Mouse (Mus musculus): ENCODE results near the gene Clcn2. TPM values are rescaled to one million over a fixed set of nuclear protein-coding genes. Genes with fewer than 3 reads are reported as not detected.

Clcn2 gene
- polyA plus RNA-seq, 1 experiment from 2014 or later = 5.7 TPM

GRCm38 (mm10) chr16:20736168-20736567, 18.6 kb upstream of the Clcn2 start:
- H3K36me3 ChIP-seq (ENCODE audit: control insufficient read depth, insufficient read depth, low read length) = no peaks in the 10 kb centered on the region
- WGBS (ENCODE audit: insufficient replicate concordance) = 74% methylated on average over 7 of the region's 7 CpGs
- no peak overlapping the region for H3K9ac ChIP-seq (ENCODE audit: low read depth, low read length)
- no peak for ATAC-seq (replicated peaks; ENCODE audit: insufficient number of reproducible peaks, low FRiP score, low TSS enrichment)
- peaks cover 51% of the 10 kb centered on the region for H3K27me3 ChIP-seq (ENCODE audit: control insufficient read depth, insufficient read depth, low read length)
- H3K4me3 ChIP-seq (ENCODE audit: low read depth, low read length) = no peak overlapping the region
- no peak overlapping the region for H3K4me2 ChIP-seq
- peaks cover 6% of the 10 kb centered on the region; the same call in 1 of the 2 replicates for H3K4me1 ChIP-seq (ENCODE audit: control insufficient read depth, insufficient read depth, low read length)
- no peak overlapping the region for H3K27ac ChIP-seq (ENCODE audit: low read depth, low read length)
- H3K9me3 ChIP-seq (replicated peaks; ENCODE audit: control insufficient read depth, low read length) = no peaks in the 10 kb centered on the region

GRCm38 (mm10) chr16:20735651-20736050, 18.1 kb upstream of the Clcn2 start:
- no peak overlapping the region for H3K27ac ChIP-seq (ENCODE audit: low read depth, low read length)
- no peaks in the 10 kb centered on the region for H3K36me3 ChIP-seq (ENCODE audit: control insufficient read depth, insufficient read depth, low read length)
- peaks cover 6% of the 10 kb centered on the region; the same call in 1 of the 2 replicates for H3K4me1 ChIP-seq (ENCODE audit: control insufficient read depth, insufficient read depth, low read length)
- H3K27me3 ChIP-seq (ENCODE audit: control insufficient read depth, insufficient read depth, low read length) = peaks cover 51% of the 10 kb centered on the region
- no peaks in the 10 kb centered on the region for H3K9me3 ChIP-seq (replicated peaks; ENCODE audit: control insufficient read depth, low read length)
- H3K9ac ChIP-seq (ENCODE audit: low read depth, low read length) = no peak overlapping the region
- H3K4me3 ChIP-seq (ENCODE audit: low read depth, low read length) = no peak overlapping the region
- ATAC-seq (replicated peaks; ENCODE audit: insufficient number of reproducible peaks, low FRiP score, low TSS enrichment) = no peak
- no peak overlapping the region for H3K4me2 ChIP-seq
- WGBS (ENCODE audit: insufficient replicate concordance) = 70% methylated on average over 5 of the region's 5 CpGs

- no peak for ATAC-seq (replicated peaks; ENCODE audit: insufficient number of reproducible peaks, low FRiP score, low TSS enrichment)
- Histone ChIP-seq H3K27ac (ENCODE audit: low read depth, low read length) (no peak within 1 kb of the TSS), H3K9ac (ENCODE audit: low read depth, low read length) (peak within 1 kb of the TSS; percentile 75), H3K9me3 (replicated peaks; ENCODE audit: control insufficient read depth, low read length) (no peaks in the 10 kb centered on the region), H3K27me3 (ENCODE audit: control insufficient read depth, insufficient read depth, low read length) (peaks cover 51% of the 10 kb centered on the region), H3K4me3 (ENCODE audit: low read depth, low read length) (peak within 1 kb of the TSS; percentile 63), H3K4me1 (ENCODE audit: control insufficient read depth, insufficient read depth, low read length) (peaks cover 6% of the 10 kb centered on the region; the same call in 1 of the 2 replicates), H3K4me2 (peak within 1 kb of the TSS; percentile 99), H3K36me3 (ENCODE audit: control insufficient read depth, insufficient read depth, low read length) (no peaks in the 10 kb centered on the region)
- WGBS (ENCODE audit: insufficient replicate concordance) = 3% methylated on average over 45 of the region's 45 CpGs
Measured at GRCm38 (mm10) chr16:20733731-20734730, 16.5 kb upstream of the Clcn2 start, which contains the start of gene Thpo. Gene Thpo, minus strand, starts transcription at chr16:20734511.

- Histone ChIP-seq H3K4me1 (ENCODE audit: control insufficient read depth, insufficient read depth, low read length) (peaks cover 6% of the 10 kb centered on the region; the same call in 1 of the 2 replicates), H3K9me3 (replicated peaks; ENCODE audit: control insufficient read depth, low read length) (no peaks in the 10 kb centered on the region), H3K27ac (ENCODE audit: low read depth, low read length) (no peak within 1 kb of the TSS), H3K36me3 (ENCODE audit: control insufficient read depth, insufficient read depth, low read length) (no peaks in the 10 kb centered on the region), H3K4me2 (peak within 1 kb of the TSS; percentile 99), H3K4me3 (ENCODE audit: low read depth, low read length) (peak within 1 kb of the TSS; percentile 63), H3K9ac (ENCODE audit: low read depth, low read length) (peak within 1 kb of the TSS; percentile 75), H3K27me3 (ENCODE audit: control insufficient read depth, insufficient read depth, low read length) (peaks cover 49% of the 10 kb centered on the region)
- under 1% methylated on average over 59 of the region's 70 CpGs for WGBS (ENCODE audit: insufficient replicate concordance)
- ATAC-seq (replicated peaks; ENCODE audit: insufficient number of reproducible peaks, low FRiP score, low TSS enrichment) = peak; percentile 69
Measured at GRCm38 (mm10) chr16:20732925-20733730, 15.6 kb upstream of the Clcn2 start, which contains the start of gene Chrd. Gene Chrd, plus strand, starts transcription at chr16:20733127.

GRCm38 (mm10) chr16:20732251-20732924, 14.8 kb upstream of the Clcn2 start:
- Histone ChIP-seq H3K27ac (ENCODE audit: low read depth, low read length) (no peak overlapping the region), H3K9ac (ENCODE audit: low read depth, low read length) (peak overlapping the region; percentile 75), H3K9me3 (replicated peaks; ENCODE audit: control insufficient read depth, low read length) (no peaks in the 10 kb centered on the region), H3K36me3 (ENCODE audit: control insufficient read depth, insufficient read depth, low read length) (no peaks in the 10 kb centered on the region), H3K4me1 (ENCODE audit: control insufficient read depth, insufficient read depth, low read length) (peaks cover 6% of the 10 kb centered on the region; the same call in 1 of the 2 replicates), H3K27me3 (ENCODE audit: control insufficient read depth, insufficient read depth, low read length) (peaks cover 48% of the 10 kb centered on the region), H3K4me3 (ENCODE audit: low read depth, low read length) (peak overlapping the region; percentile 63), H3K4me2 (peak overlapping the region; percentile 99)
- ATAC-seq (replicated peaks; ENCODE audit: insufficient number of reproducible peaks, low FRiP score, low TSS enrichment) = peak; percentile 20; the same call in 1 of the 2 replicates
- WGBS (ENCODE audit: insufficient replicate concordance) = under 1% methylated on average over 27 of the region's 30 CpGs

GRCm38 (mm10) chr16:20731688-20732087, 14.1 kb upstream of the Clcn2 start:
- Histone ChIP-seq H3K4me1 (ENCODE audit: control insufficient read depth, insufficient read depth, low read length) (peaks cover 6% of the 10 kb centered on the region; the same call in 1 of the 2 replicates), H3K27me3 (ENCODE audit: control insufficient read depth, insufficient read depth, low read length) (peaks cover 44% of the 10 kb centered on the region), H3K36me3 (ENCODE audit: control insufficient read depth, insufficient read depth, low read length) (no peaks in the 10 kb centered on the region), H3K4me3 (ENCODE audit: low read depth, low read length) (no peak overlapping the region), H3K27ac (ENCODE audit: low read depth, low read length) (no peak overlapping the region), H3K9ac (ENCODE audit: low read depth, low read length) (no peak overlapping the region), H3K4me2 (no peak overlapping the region), H3K9me3 (replicated peaks; ENCODE audit: control insufficient read depth, low read length) (no peaks in the 10 kb centered on the region)
- ATAC-seq (replicated peaks; ENCODE audit: insufficient number of reproducible peaks, low FRiP score, low TSS enrichment) = no peak
- WGBS (ENCODE audit: insufficient replicate concordance) = 64% methylated on average over 5 of the region's 5 CpGs

GRCm38 (mm10) chr16:20730293-20730711, 12.8 kb upstream of the Clcn2 start:
- Histone ChIP-seq H3K27me3 (ENCODE audit: control insufficient read depth, insufficient read depth, low read length) (peaks cover 35% of the 10 kb centered on the region), H3K9ac (ENCODE audit: low read depth, low read length) (no peak overlapping the region), H3K4me2 (no peak overlapping the region), H3K9me3 (replicated peaks; ENCODE audit: control insufficient read depth, low read length) (no peaks in the 10 kb centered on the region), H3K27ac (ENCODE audit: low read depth, low read length) (no peak overlapping the region), H3K4me3 (ENCODE audit: low read depth, low read length) (no peak overlapping the region), H3K36me3 (ENCODE audit: control insufficient read depth, insufficient read depth, low read length) (no peaks in the 10 kb centered on the region), H3K4me1 (ENCODE audit: control insufficient read depth, insufficient read depth, low read length) (peaks cover 6% of the 10 kb centered on the region; the same call in 1 of the 2 replicates)
- WGBS (ENCODE audit: insufficient replicate concordance) = 31% methylated on average over 5 of the region's 5 CpGs
- ATAC-seq (replicated peaks; ENCODE audit: insufficient number of reproducible peaks, low FRiP score, low TSS enrichment) = no peak

GRCm38 (mm10) chr16:20726384-20726783, 8.8 kb upstream of the Clcn2 start:
- 45% methylated on average over 1 of the region's 1 CpGs for WGBS (ENCODE audit: insufficient replicate concordance)
- H3K9me3 ChIP-seq (replicated peaks; ENCODE audit: control insufficient read depth, low read length) = no peaks in the 10 kb centered on the region

More at GRCm38 (mm10) chr16:20726384-20726783, 8.8 kb upstream of the Clcn2 start:
- H3K4me2 ChIP-seq = no peak overlapping the region
- H3K9ac ChIP-seq (ENCODE audit: low read depth, low read length) = no peak overlapping the region
- no peak for ATAC-seq (replicated peaks; ENCODE audit: insufficient number of reproducible peaks, low FRiP score, low TSS enrichment)
- H3K36me3 ChIP-seq (ENCODE audit: control insufficient read depth, insufficient read depth, low read length) = peaks cover 6% of the 10 kb centered on the region; the same call in 1 of the 2 replicates
- H3K27ac ChIP-seq (ENCODE audit: low read depth, low read length) = no peak overlapping the region
- H3K27me3 ChIP-seq (ENCODE audit: control insufficient read depth, insufficient read depth, low read length) = peaks cover 3% of the 10 kb centered on the region; the same call in 1 of the 2 replicates
- no peaks in the 10 kb centered on the region for H3K4me1 ChIP-seq (ENCODE audit: control insufficient read depth, insufficient read depth, low read length)
- H3K4me3 ChIP-seq (ENCODE audit: low read depth, low read length) = no peak overlapping the region
